Mouse (Mus musculus): ENCODE data around the gene Kmt2c. TPM values are rescaled to one million over a fixed set of nuclear protein-coding genes. Genes with fewer than 3 reads are reported as not detected.

Kmt2c gene
- total and polyA plus RNA-seq, 3 experiments, result 6.7 to 14.6 (median 12.7) TPM

DNA sequence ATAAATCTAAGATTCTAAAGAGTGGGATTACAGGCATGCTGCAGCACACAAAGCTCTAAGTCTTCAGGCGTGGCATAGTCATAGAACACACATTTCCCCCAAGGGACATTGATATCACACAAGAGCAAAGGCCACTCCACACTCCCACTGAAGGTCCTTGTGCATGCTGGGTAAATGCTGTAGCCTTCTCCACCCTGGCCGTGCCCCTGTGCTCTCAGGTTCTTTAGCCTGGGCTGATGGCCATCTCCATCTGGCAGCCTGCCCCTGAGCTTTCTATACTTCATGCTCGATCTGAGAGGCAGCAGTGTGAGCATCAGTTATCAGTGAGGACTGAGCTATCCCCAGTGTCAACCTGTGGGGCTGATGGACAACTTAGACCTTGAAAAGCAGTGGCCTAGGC is 21.2 kb upstream of the Kmt2c start:
- Histone ChIP-seq H3K9ac (ENCODE audit: insufficient read depth, low read depth) (no peak overlapping the region), H3K36me3 (replicated peaks in 1 of 2; ENCODE audit: control insufficient read depth in 1 of 2, insufficient read depth in 1 of 2, low read length in 1 of 2) (no peaks in the 10 kb centered on the region), H3K4me2 (ENCODE audit: insufficient read depth, low read depth, poor library complexity, severe bottlenecking) (no peak overlapping the region), H3K27me3 (replicated peaks) (no peaks in the 10 kb centered on the region), H3K4me1 (ENCODE audit: control insufficient read depth in 1 of 2, insufficient read depth in 2 of 2) (no peaks in the 10 kb centered on the region), H3K4me3 (replicated peaks in 1 of 3; ENCODE audit: low read depth in 2 of 3, low read length in 2 of 3, poor library complexity in 1 of 3) (no peak overlapping the region), H3K27ac (ENCODE audit: insufficient read depth, low read depth) (no peak overlapping the region), H3K79me2 (replicated peaks; ENCODE audit: control insufficient read depth, extremely low read depth, insufficient read depth, poor library complexity, severe bottlenecking) (no peaks in the 10 kb centered on the region), H3K9me3 (replicated peaks; ENCODE audit: low read length) (no peaks in the 10 kb centered on the region)
- no peak for DNase-seq (ENCODE audit: extremely low read depth)
- dilution Hi-C loops (cut with MboI; ENCODE audit: extremely low pct_ligation_motif_present, extremely low pct_unique_long_range_greater_than_20kb, low sequenced_read_pairs), result no loop called here
- no peak for TF ChIP-seq CTCF (conservative IDR thresholded peaks at IDR 0.05 in 1 of 2, IDR thresholded peaks at IDR 0.05 in 1 of 2; ENCODE audit: low read depth in 2 of 2, low read length in 2 of 2)
- no peak for TF ChIP-seq USF2 (conservative IDR thresholded peaks at IDR 0.05; ENCODE audit: low read depth, low read length)
- TF ChIP-seq PAX5 (IDR thresholded peaks at IDR 0.05; ENCODE audit: low read length), result no peak
- no peak for TF ChIP-seq TBP (conservative IDR thresholded peaks at IDR 0.05; ENCODE audit: low read depth, low read length)
- no peak for TF ChIP-seq ZMIZ1 (IDR thresholded peaks at IDR 0.05; ENCODE audit: low read depth, low read length)
- no peak for TF ChIP-seq RCOR1 (conservative IDR thresholded peaks at IDR 0.05; ENCODE audit: low read depth, low read length)
- no peak for TF ChIP-seq NELFE (IDR thresholded peaks at IDR 0.05; ENCODE audit: low read depth, low read length)
- TF ChIP-seq ELF1 (IDR thresholded peaks at IDR 0.05; ENCODE audit: low read depth, low read length), result no peak
- TF ChIP-seq JUN (IDR thresholded peaks at IDR 0.05; ENCODE audit: insufficient read depth, low read depth, low read length), result no peak
- TF ChIP-seq POLR2AphosphoS2 (IDR thresholded peaks at IDR 0.05; ENCODE audit: low read depth, low read length), result no peak
- no peak for TF ChIP-seq UBTF (IDR thresholded peaks at IDR 0.05; ENCODE audit: low read depth, low read length)
- TF ChIP-seq NRF1 (IDR thresholded peaks at IDR 0.05; ENCODE audit: low read depth, low read length), result no peak
- no peak for TF ChIP-seq ETS1 (conservative IDR thresholded peaks at IDR 0.05; ENCODE audit: low read depth, low read length)
- in situ Hi-C loops (cut with MboI; ENCODE audit: low pct_ligation_motif_present, low pct_unique_long_range_greater_than_20kb, low sequenced_read_pairs), result no loop called here

DNA sequence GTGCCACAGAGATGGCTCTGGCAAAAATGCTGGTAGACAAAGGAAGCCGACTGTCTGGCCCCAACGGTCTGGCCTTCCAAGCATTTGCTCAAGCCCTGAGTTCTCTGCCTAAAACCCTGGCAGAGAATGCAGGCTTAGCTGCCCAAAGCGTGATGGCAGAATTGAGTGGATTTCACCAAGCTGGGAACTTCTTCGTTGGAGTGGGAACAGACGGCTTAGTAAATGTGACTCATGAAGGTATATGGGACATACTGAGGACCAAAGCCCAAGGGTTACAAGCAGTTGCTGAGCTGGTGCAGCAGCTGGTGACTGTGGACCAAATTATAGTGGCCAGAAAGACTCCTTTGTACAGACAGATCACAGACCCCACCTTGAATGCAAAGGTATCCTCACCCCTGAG is 19.0 kb upstream of the Kmt2c start:
- Histone ChIP-seq H3K27ac (ENCODE audit: insufficient read depth, low read depth) (no peak overlapping the region), H3K4me1 (ENCODE audit: control insufficient read depth in 1 of 2, insufficient read depth in 2 of 2) (no peaks in the 10 kb centered on the region), H3K9me3 (replicated peaks; ENCODE audit: low read length) (no peaks in the 10 kb centered on the region), H3K36me3 (replicated peaks in 1 of 2; ENCODE audit: control insufficient read depth in 1 of 2, insufficient read depth in 1 of 2, low read length in 1 of 2) (no peaks in the 10 kb centered on the region), H3K9ac (ENCODE audit: insufficient read depth, low read depth) (no peak overlapping the region), H3K4me2 (ENCODE audit: insufficient read depth, low read depth, poor library complexity, severe bottlenecking) (no peak overlapping the region), H3K4me3 (replicated peaks in 1 of 3; ENCODE audit: low read depth in 2 of 3, low read length in 2 of 3, poor library complexity in 1 of 3) (no peak overlapping the region), H3K27me3 (replicated peaks) (no peaks in the 10 kb centered on the region), H3K79me2 (replicated peaks; ENCODE audit: control insufficient read depth, extremely low read depth, insufficient read depth, poor library complexity, severe bottlenecking) (no peaks in the 10 kb centered on the region)
- no peak for TF ChIP-seq CTCF (conservative IDR thresholded peaks at IDR 0.05 in 1 of 2, IDR thresholded peaks at IDR 0.05 in 1 of 2; ENCODE audit: low read depth in 2 of 2, low read length in 2 of 2)
- TF ChIP-seq JUN (IDR thresholded peaks at IDR 0.05; ENCODE audit: insufficient read depth, low read depth, low read length), result no peak
- TF ChIP-seq USF1 (IDR thresholded peaks at IDR 0.05; ENCODE audit: low read depth, low read length), result no peak
- TF ChIP-seq GABPA (IDR thresholded peaks at IDR 0.05; ENCODE audit: insufficient replicate concordance, low read depth, low read length), result no peak
- TF ChIP-seq PAX5 (IDR thresholded peaks at IDR 0.05; ENCODE audit: low read length), result no peak
- in situ Hi-C loops (cut with MboI; ENCODE audit: low pct_ligation_motif_present, low pct_unique_long_range_greater_than_20kb, low sequenced_read_pairs) (no loop called here), dilution Hi-C loops (cut with MboI; ENCODE audit: extremely low pct_ligation_motif_present, extremely low pct_unique_long_range_greater_than_20kb, low sequenced_read_pairs) (no loop called here)
- no peak for DNase-seq (ENCODE audit: extremely low read depth)
